Mouse (Mus musculus) mouse trophoblast stem cell (cell line): ENCODE data around the gene Aldoc.

Source experiments
- in situ Hi-C, 2 experiments: fragments of 300-500 bp; cut with MseI, MboI; formaldehyde crosslinking; loops; 2 replicates in 1 of 2; 3 replicates in 1 of 2; pipeline ENCODE4 v1.15.1; 2025

Aldoc gene

GRCm38 (mm10) chr11:78332676-78333075 lies 9.9 kb downstream of the Aldoc start:
- in situ Hi-C loops, result no loop called here

DNA sequence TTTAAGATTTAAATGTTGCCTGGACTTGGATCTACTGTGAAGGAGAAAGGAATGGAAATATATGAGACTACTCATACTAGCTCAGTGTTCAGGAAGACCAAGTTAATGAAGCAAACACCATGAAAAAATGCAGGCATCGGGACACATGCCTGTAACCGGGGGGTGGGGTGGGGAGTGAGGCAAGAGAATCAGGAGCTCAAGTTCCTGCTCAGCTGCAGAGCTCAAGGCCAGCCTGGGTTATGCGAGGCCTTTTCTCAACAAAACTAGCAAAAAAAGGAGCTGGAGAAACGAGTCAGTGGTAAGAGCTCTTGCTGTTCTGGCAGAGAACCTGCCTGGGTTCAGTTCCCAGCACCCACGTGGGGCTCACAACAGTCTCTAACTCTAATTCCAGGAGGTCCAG lies 11.2 kb downstream of the Aldoc start:
- in situ Hi-C loops, result no loop called here

DNA sequence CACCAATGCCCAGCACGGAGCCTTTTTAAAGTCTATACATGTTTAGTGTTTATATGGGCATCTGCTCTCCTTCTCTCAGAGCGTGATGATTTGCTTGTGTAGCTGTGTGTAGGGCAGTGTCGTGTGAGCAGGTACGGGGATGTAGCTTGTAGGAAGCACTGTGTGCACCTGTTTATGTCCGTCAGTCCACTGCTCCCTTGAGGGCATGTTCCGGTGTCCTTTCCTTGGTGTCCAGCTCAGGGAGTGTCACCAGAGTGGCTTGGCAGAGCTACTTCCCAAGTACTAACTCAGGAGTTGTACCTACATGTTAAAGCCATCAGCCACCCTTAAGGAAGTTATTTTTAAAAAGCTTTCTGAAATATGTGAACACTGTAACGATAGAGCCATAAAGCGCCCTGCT lies 14.3 kb downstream of the Aldoc start:
- in situ Hi-C loops, result no loop called here

DNA sequence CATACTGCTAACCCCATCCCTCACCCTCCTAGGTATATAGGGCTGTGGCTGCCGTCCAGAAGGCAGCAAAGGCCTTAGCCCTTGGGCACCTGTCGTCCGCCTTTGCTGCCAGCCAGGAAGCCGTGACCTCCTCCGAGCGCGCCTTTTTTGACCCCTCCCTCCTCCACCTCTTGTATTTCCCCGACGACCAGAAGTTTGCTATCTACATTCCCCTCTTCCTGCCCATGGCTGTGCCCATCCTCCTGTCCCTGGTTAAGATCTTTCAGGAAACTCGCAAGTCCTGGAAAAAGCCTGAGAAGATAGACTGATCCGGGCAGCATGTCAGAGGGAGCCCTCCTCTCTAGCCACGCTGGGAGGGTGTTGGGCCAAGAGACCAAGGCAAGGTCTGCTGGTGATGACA lies 18.9 kb downstream of the Aldoc start:
- in situ Hi-C loops, result no loop called here

DNA sequence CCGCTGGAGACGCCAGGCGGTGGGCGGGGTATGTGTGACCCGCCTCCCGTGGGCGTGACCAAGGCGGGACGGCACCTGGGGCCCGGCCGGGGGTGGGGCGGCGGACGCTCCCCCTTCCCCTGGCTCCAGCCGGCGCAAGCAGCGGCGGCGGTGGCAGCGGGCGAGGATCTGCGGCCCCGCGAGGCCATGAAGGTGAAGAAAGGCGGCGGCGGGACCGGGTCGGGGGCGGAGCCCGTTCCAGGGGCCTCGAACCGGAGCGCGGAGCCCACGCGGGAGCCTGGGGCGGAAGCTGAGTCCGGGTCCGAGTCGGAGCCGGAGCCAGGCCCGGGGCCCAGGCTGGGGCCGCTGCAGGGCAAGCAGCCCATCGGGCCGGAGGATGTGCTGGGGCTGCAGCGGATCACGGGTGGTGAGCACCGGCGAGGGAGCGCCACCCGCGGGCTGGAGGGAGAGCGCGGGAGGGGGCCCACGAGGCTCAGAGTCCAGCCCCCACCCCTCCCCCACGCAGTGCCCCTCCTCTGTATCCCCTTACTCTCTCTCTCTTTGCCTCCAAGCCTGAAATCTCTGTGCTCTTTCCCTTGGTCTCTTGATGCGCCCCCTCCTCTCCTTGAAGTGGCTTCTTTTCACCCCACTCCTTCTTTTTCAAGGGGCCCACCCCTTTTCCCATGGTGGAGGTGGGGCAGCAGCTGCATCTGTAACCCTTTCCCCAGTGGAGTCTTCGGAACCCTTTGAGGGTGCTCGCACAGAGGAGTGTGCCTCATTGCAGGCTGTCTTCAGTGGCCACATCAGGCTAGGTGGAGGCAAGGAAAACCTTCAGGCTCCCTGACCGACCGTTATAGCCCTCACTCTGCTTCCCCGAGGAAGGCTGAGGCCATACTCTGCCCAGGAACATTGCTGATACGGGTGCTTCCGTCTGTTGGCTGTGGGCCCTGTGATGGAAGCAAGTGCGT lies 20.9 kb downstream of the Aldoc start, which contains the start of gene Unc119:
Unc119 (plus strand) TSS at position 102 of the 947 bp plus-strand sequence.
- in situ Hi-C loops, result no loop called here

DNA sequence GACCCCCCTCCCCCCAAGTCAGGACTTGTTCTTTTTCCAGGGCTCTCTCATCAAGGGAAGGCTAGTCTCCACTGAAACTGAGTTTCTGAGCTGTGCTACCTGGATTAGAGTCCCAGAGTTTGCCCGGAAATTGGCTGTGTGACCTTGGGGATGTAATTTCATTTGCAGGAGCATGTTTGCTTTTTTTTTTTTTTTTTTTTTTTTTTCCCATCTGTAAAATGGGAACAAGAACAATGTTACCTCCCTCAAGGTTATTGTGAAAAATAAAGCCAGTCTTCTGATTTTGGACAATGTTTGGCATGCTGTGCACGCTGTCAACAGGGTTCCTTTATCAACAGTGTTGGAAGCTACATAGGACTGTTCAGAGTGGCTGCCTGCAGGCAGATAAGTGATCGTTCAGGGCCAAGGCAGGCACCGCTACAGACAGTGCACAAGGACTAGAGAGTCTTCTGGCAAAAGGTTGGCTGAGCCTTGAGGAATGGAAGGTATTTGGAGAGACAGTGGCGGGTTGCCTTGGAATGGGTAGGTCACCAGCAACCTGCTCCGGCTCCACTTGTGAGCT lies 21.6 kb downstream of the Aldoc start:
- in situ Hi-C loops, result no loop called here

DNA sequence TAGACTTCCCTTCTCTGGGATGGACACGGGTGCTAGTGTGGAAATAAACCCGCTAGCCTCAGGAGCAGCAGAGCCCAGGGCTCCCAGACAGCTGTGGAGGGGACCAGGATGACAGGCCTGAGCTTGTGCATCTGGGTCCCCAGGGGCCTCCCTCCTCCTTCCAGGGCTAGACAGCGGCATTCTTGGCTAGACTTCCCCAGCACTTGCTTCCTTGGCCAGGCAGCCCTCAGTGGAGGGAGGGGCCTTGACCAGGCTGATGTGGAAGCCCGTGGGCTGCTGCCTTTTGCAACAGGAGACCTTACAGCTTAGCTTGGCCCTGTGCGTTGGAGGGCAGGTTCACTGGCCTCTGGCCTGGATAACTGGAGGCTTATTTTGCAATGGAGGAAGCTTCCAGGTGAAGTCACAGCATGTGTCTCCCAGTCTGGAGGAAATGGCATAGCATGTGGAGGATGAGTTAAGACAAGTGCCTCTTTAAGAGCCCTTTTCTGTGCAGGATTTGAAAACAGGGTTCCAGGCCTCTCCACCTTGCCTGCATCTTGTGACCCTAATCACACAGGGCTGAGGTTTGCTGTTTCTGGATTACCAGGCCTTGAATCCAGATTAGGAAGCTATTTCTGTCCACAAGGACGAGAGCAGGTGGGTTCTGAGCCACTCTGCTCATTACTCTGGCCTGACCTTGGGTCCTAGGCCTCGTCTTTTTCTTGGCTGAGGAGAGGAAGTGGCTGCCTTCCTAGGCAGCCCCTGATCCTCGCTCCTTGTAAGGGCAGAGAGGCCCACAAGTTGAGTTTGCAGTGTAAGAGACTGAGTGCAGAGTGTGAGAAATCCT lies 22.3 kb downstream of the Aldoc start:
- in situ Hi-C loops, result no loop called here

DNA sequence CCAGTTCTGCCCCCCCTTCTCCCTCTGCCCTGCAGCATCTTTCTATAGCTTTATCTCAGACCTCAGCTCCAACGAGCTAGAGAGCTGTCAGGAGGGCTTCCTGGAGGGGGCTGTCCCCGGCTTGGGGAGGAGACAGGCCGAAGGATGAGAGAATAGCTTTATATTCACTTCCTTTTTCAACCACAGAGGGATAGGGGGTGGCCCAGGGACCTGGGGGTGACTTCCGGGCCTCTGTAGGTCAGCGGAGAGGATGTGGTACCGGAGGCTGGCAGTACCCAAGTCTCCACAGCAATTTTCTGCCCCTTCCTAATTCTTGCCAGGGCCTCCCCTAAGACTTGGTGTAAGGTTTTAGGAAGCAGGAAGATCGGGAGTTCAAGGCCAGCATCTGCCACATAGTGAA lies 23.0 kb downstream of the Aldoc start:
- in situ Hi-C loops, result no loop called here

GRCm38 (mm10) chr11:78346326-78347069 lies 23.7 kb downstream of the Aldoc start:
- in situ Hi-C loops, result no loop called here

GRCm38 (mm10) chr11:78347070-78347754 lies 24.4 kb downstream of the Aldoc start:
- in situ Hi-C loops, result no loop called here

DNA sequence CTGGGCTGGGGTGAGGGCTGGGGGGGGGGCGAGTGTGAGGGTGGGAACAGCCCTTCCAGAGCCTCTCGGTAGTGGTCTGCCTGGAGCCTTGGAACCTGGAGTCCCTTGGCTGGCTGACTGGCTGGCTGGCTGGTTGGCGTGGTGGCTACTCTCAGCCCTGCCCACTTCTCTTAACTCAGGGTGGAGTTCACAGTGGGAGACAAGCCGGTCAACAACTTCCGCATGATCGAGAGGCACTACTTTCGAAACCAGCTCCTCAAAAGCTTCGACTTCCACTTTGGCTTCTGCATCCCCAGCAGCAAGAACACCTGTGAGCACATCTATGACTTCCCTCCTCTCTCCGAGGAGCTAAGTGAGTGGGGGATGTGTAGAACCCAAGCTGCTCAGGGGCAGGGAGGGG lies 25.1 kb downstream of the Aldoc start:
- in situ Hi-C loops, result no loop called here

- in situ Hi-C loops, result no loop called here
These were observed 25.7 kb downstream of the Aldoc start for GRCm38 (mm10) chr11:78348474-78348873.

GRCm38 (mm10) chr11:78349441-78350358 lies 26.9 kb downstream of the Aldoc start:
- in situ Hi-C loops, result no loop called here

DNA sequence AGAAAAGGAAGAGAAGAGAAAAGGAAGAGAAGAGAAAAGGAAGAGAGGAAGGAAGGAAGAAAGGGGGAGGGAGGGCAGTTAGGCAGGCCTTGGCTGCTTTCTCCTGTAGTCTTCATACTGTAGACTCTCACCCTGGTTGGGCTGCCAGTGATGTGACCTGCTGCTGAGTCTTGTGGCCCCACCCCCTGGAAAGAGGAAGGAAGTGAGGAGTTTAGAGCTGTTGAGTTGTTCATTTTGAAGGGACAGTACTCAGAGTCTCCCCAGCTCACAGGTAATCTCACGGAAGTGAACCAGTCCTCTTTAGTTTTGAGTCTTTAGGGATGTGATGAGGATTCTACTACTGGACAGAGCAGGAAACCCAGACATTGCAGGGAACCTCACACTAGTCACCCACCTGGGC lies 30.3 kb downstream of the Aldoc start:
- in situ Hi-C loops, result no loop called here

DNA sequence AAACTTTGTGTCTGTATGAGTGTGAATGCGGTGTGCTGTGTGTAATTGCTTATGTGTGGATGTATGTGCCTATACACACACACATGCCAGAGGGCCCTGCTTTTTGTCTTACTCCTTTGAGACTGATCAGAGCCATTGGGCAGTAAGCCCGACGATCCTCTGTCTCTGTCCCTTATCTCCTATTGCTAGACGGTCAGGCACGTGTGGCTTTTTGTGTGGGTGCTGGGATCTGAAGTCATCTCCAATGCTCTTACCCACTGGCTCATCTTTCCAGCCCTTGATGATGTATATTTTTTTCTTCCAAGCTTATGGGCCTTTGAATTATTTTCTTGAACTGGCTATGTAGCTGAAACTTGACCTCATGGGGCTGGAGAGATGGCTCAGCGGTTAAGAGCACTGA lies 32.1 kb downstream of the Aldoc start:
- in situ Hi-C loops, result loop anchor here in 1 of 2 experiments (5.0 kb wide), 1 partner anchor 47 kb away; no protein-coding TSS in a partner anchor

DNA sequence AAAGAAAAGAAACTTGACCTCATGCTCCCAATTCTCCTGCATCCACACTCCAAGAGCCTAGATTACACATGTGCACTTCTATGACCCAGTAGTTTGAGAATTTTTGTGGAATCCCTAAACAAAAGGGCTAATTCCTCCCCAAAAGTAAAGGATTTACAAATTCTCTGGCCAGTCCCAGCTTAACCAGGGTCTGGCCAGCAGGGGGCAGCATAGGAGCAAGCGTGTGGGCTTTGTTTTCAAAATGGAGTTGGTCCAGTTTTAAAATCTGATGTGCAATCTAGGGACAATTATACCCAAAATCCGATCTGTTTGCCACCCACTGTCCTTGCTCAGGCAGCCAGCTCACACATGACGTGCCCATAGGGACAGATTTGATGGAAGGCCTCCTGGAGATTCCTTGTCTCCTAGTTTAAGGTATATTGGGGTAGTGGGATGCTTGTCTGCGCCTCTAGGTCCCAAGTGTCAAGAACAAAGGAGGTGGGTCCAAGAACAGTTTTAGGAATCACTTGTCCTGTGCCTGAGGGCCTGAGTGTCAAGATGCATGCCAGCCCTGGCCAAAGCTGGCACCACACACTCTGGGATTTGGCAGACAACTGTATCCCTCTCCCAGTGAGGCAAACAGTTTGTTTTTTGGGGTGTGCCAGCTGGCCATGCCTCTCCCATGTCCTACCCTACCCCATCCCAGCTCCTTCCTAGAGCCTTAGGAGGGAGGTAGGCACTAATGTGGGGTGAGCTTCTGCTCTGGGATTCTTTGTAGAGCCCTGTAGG lies 32.9 kb downstream of the Aldoc start:
- in situ Hi-C loops, result loop anchor here in 1 of 2 experiments (5.0 kb wide), 1 partner anchor 47 kb away; no protein-coding TSS in a partner anchor

DNA sequence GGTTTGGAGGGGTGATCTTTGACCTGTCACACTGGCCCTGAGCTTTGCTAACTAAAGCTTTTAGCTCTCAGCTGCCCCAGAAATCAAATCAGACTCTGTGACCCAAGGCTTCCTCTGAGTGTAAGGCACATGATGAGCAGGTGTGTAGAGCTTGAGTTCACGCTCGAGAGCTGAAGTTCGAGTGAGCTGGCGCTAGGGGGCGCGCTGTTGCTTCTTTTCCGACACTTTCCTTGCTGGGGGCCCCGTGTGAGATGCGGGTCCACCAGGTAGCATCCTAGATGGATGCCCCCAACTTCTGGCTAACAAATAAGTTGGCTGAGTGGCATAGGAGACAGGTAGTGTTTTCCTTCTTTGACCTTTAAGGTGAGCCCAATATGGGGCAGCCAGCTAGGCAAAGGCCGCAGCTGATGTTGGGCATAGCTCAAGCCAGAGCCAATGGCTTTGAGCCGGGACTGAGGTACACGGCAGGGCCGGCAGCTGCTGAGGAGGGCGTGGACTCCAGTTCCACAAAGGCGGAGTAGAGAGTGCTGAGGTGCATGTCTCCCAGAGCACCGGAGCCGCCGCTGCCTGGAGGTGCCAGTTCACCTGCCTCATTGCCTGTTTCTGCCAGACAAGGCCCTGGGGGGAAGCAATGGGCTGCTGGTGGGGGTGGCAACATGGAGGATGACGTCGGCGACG lies 35.7 kb downstream of the Aldoc start:
- in situ Hi-C loops, result loop anchor here in 1 of 2 experiments (5.0 kb wide), 1 partner anchor 44 kb away; no protein-coding TSS in a partner anchor
